Comparison of ENCODE assay signal across 17 mouse cellular contexts in genomic region chr16:34900471-34900870, GRCm38 (mm10).
A peak's percentile ranks its signal among the peaks of the same experiment; 100 is the strongest.
DNase-seq lines count a peak whose midpoint lies in the region; ATAC-seq and TF ChIP-seq lines count a peak whose summit lies in the region.
"Had no signal": no experiment of that assay in that cellular context is flagged by ENCODE, and none has a peak within 500 bp of the region (broad histone marks: within the 10 kb centered on the region; RNA-seq: fewer than 3 reads in every experiment).

No protein-coding gene starts in this region.

- peaks cover 40% of the 10 kb centered on the region for H3K4me1 ChIP-seq in forebrain, embryonic 10.5 days
- H3K4me1 ChIP-seq in forebrain, embryonic 14.5 days (ENCODE audit: control insufficient read depth, insufficient read depth, low read length), result peaks cover 12% of the 10 kb centered on the region
- peaks cover 22% of the 10 kb centered on the region for H3K4me1 ChIP-seq in hindbrain, embryonic 10.5 days (replicated peaks)
- H3K4me1 ChIP-seq in hindbrain, postnatal 0 days (ENCODE audit: insufficient read depth, low read length), result peaks cover 6% of the 10 kb centered on the region
- peaks cover 34% of the 10 kb centered on the region for H3K4me1 ChIP-seq in lung, embryonic 16.5 days (replicated peaks; ENCODE audit: control insufficient read depth, insufficient read depth, low read length)
- H3K4me1 ChIP-seq in lung, postnatal 0 days (ENCODE audit: insufficient read depth, low read depth, low read length), result no peaks in the 10 kb centered on the region
- H3K4me1 ChIP-seq in stomach, embryonic 16.5 days (ENCODE audit: control insufficient read depth, insufficient read depth, low read length), result peaks cover 28% of the 10 kb centered on the region

- no peak overlapping the region for H3K4me3 ChIP-seq in forebrain, embryonic 10.5 days
- H3K4me3 ChIP-seq in forebrain, embryonic 14.5 days (ENCODE audit: low read depth, low read length), result no peak overlapping the region
- H3K4me3 ChIP-seq in hindbrain, embryonic 10.5 days, result no peak overlapping the region
- no peak overlapping the region for H3K4me3 ChIP-seq in hindbrain, postnatal 0 days (ENCODE audit: low read length)
- no peak overlapping the region for H3K4me3 ChIP-seq in lung, embryonic 16.5 days (ENCODE audit: low read length)
- H3K4me3 ChIP-seq in lung, postnatal 0 days (ENCODE audit: low read depth, low read length), result no peak overlapping the region
- H3K4me3 ChIP-seq in stomach, embryonic 16.5 days (replicated peaks; ENCODE audit: low read length), result no peak overlapping the region
- H3K4me3 ChIP-seq: forebrain, embryonic 13.5 days; limb, embryonic 15.5 days had no signal

- H3K4me2 ChIP-seq in forebrain, embryonic 14.5 days (ENCODE audit: low read length), result no peak overlapping the region
- H3K4me2 ChIP-seq in hindbrain, postnatal 0 days (ENCODE audit: low read depth, low read length), result no peak overlapping the region
- no peak overlapping the region for H3K4me2 ChIP-seq in lung, embryonic 16.5 days (ENCODE audit: low read depth, low read length)
- no peak overlapping the region for H3K4me2 ChIP-seq in lung, postnatal 0 days (replicated peaks; ENCODE audit: low read depth, low read length)
- no peak overlapping the region for H3K4me2 ChIP-seq in stomach, embryonic 16.5 days (ENCODE audit: low read depth, low read length)
- H3K4me2 ChIP-seq: forebrain, embryonic 13.5 days; limb, embryonic 15.5 days had no signal

- no peaks in the 10 kb centered on the region for H3K36me3 ChIP-seq in forebrain, embryonic 10.5 days (replicated peaks)
- H3K36me3 ChIP-seq in forebrain, embryonic 14.5 days (ENCODE audit: control insufficient read depth, insufficient read depth, low read length), result no peaks in the 10 kb centered on the region
- H3K36me3 ChIP-seq in hindbrain, embryonic 10.5 days, result no peaks in the 10 kb centered on the region
- H3K36me3 ChIP-seq in hindbrain, postnatal 0 days (ENCODE audit: insufficient read depth, low read length), result no peaks in the 10 kb centered on the region
- no peaks in the 10 kb centered on the region for H3K36me3 ChIP-seq in lung, embryonic 16.5 days (ENCODE audit: control insufficient read depth, insufficient read depth, low read length)
- H3K36me3 ChIP-seq in lung, postnatal 0 days (ENCODE audit: insufficient read depth, low read length), result no peaks in the 10 kb centered on the region
- no peaks in the 10 kb centered on the region for H3K36me3 ChIP-seq in stomach, embryonic 16.5 days (ENCODE audit: control insufficient read depth, insufficient read depth, low read length)
- H3K36me3 ChIP-seq: limb, embryonic 15.5 days had no signal

- DNase-seq in forebrain, embryonic 10.5 days (ENCODE audit: extremely low spot score, low spot score), result no peak
- DNase-seq in forebrain, embryonic 14.5 days (ENCODE audit: low spot score), result no peak
- DNase-seq in hindbrain, embryonic 10.5 days (ENCODE audit: low spot score), result no peak
- DNase-seq in hindbrain, postnatal 0 days (ENCODE audit: low spot score), result no peak
- DNase-seq in lung, postnatal 0 days (ENCODE audit: low spot score), result no peak
- DNase-seq: adrenal gland, postnatal 10 days; cerebellum, adult 18-20 months; kidney, postnatal 14 days; layer of hippocampus, adult 9-11 months; lung, postnatal 10 days; right cerebral cortex, postnatal 4 days had no signal

- no peak overlapping the region for H3K9ac ChIP-seq in forebrain, embryonic 14.5 days (ENCODE audit: low read length)
- no peak overlapping the region for H3K9ac ChIP-seq in hindbrain, postnatal 0 days (replicated peaks; ENCODE audit: low read length)
- H3K9ac ChIP-seq in lung, embryonic 16.5 days (ENCODE audit: low read length), result no peak overlapping the region; the same call in 1 of the 2 replicates
- H3K9ac ChIP-seq in lung, postnatal 0 days (replicated peaks; ENCODE audit: low read depth), result no peak overlapping the region
- peak overlapping the region; percentile 43; the same call in 1 of the 2 replicates for H3K9ac ChIP-seq in stomach, embryonic 16.5 days (ENCODE audit: low read length)
- H3K9ac ChIP-seq: forebrain, embryonic 13.5 days; limb, embryonic 15.5 days had no signal

- 78% methylated on average over 5 of the region's 5 CpGs for WGBS in forebrain, embryonic 10.5 days
- WGBS in forebrain, embryonic 14.5 days, result 80% methylated on average over 5 of the region's 5 CpGs
- 75% methylated on average over 5 of the region's 5 CpGs for WGBS in hindbrain, embryonic 10.5 days
- 72% methylated on average over 5 of the region's 5 CpGs for WGBS in hindbrain, postnatal 0 days
- WGBS in lung, embryonic 16.5 days, result 69% methylated on average over 5 of the region's 5 CpGs
- 76% methylated on average over 5 of the region's 5 CpGs for WGBS in lung, postnatal 0 days
- 85% methylated on average over 5 of the region's 5 CpGs for WGBS in stomach, embryonic 16.5 days

- no peak for TF ChIP-seq CTCF in hindbrain, postnatal 0 days (IDR thresholded peaks at IDR 0.05; ENCODE audit: low read depth)
- TF ChIP-seq CTCF in lung, postnatal 0 days (IDR thresholded peaks at IDR 0.05), result no peak

- no peak for ATAC-seq in forebrain, embryonic 14.5 days
- ATAC-seq in hindbrain, postnatal 0 days, result no peak
- ATAC-seq in lung, embryonic 16.5 days (ENCODE audit: low read depth), result no peak
- ATAC-seq in lung, postnatal 0 days, result no peak
- no peak for ATAC-seq in stomach, embryonic 16.5 days (ENCODE audit: insufficient read depth, low FRiP score)
- no peak for ATAC-seq in activated CD4-positive, CD25-positive, alpha-beta regulatory T cell, adult 4 months
- ATAC-seq: inflammation-experienced regulatory T-cells, adult 6 months had no signal

- TF ChIP-seq EP300 in lung, postnatal 0 days (IDR thresholded peaks at IDR 0.05), result no peak

- peaks cover 9% of the 10 kb centered on the region; the same call in 1 of the 2 replicates for H3K27me3 ChIP-seq in forebrain, embryonic 10.5 days (ENCODE audit: poor library complexity, severe bottlenecking)
- H3K27me3 ChIP-seq in forebrain, embryonic 14.5 days (replicated peaks; ENCODE audit: control insufficient read depth, insufficient read depth, low read length), result no peaks in the 10 kb centered on the region
- H3K27me3 ChIP-seq in hindbrain, embryonic 10.5 days (ENCODE audit: insufficient read depth, poor library complexity, severe bottlenecking), result no peaks in the 10 kb centered on the region
- no peaks in the 10 kb centered on the region for H3K27me3 ChIP-seq in hindbrain, postnatal 0 days (ENCODE audit: insufficient read depth, low read length)
- H3K27me3 ChIP-seq in lung, embryonic 16.5 days (ENCODE audit: control insufficient read depth, insufficient read depth, low read depth, low read length), result no peaks in the 10 kb centered on the region
- no peaks in the 10 kb centered on the region for H3K27me3 ChIP-seq in lung, postnatal 0 days (replicated peaks; ENCODE audit: insufficient read depth, low read length)
- 0 out of 2 replicates have a peak, but pooled peaks cover 3% of the 10 kb centered on the region for H3K27me3 ChIP-seq in stomach, embryonic 16.5 days (ENCODE audit: control insufficient read depth, insufficient read depth, low read length)
- H3K27me3 ChIP-seq: forebrain, embryonic 13.5 days had no signal

- peak overlapping the region; percentile 69 for H3K27ac ChIP-seq in forebrain, embryonic 10.5 days
- H3K27ac ChIP-seq in forebrain, embryonic 14.5 days (ENCODE audit: low read depth, low read length), result no peak overlapping the region
- peak overlapping the region; percentile 75 for H3K27ac ChIP-seq in hindbrain, embryonic 10.5 days
- H3K27ac ChIP-seq in hindbrain, postnatal 0 days, result no peak overlapping the region
- peak overlapping the region; percentile 92 for H3K27ac ChIP-seq in lung, embryonic 16.5 days (ENCODE audit: low read length)
- no peak overlapping the region for H3K27ac ChIP-seq in lung, postnatal 0 days (ENCODE audit: low read length)
- peak overlapping the region; percentile 83 for H3K27ac ChIP-seq in stomach, embryonic 16.5 days (ENCODE audit: low read length)
- H3K27ac ChIP-seq: forebrain, embryonic 13.5 days; limb, embryonic 15.5 days had no signal

- H3K9me3 ChIP-seq in forebrain, embryonic 10.5 days, result no peaks in the 10 kb centered on the region
- no peaks in the 10 kb centered on the region for H3K9me3 ChIP-seq in forebrain, embryonic 14.5 days (replicated peaks; ENCODE audit: control insufficient read depth, low read length)
- no peaks in the 10 kb centered on the region for H3K9me3 ChIP-seq in hindbrain, embryonic 10.5 days
- H3K9me3 ChIP-seq in hindbrain, postnatal 0 days (ENCODE audit: low read length), result no peaks in the 10 kb centered on the region
- H3K9me3 ChIP-seq in lung, embryonic 16.5 days (ENCODE audit: control insufficient read depth, low read length), result no peaks in the 10 kb centered on the region
- no peaks in the 10 kb centered on the region for H3K9me3 ChIP-seq in lung, postnatal 0 days (ENCODE audit: low read length)
- H3K9me3 ChIP-seq in stomach, embryonic 16.5 days (replicated peaks; ENCODE audit: control insufficient read depth, low read length), result no peaks in the 10 kb centered on the region
- H3K9me3 ChIP-seq: forebrain, embryonic 13.5 days; limb, embryonic 15.5 days had no signal

Comparison
In these comparisons a context has a peak if more than half of its experiments do, and no peak if none do; other contexts are left out.
1. H3K27ac ChIP-seq: peak in forebrain, embryonic 10.5 days (single experiment), hindbrain, embryonic 10.5 days (single experiment), lung, embryonic 16.5 days (single experiment) and stomach, embryonic 16.5 days (single experiment); none in forebrain, embryonic 14.5 days (single experiment), hindbrain, postnatal 0 days (single experiment) and lung, postnatal 0 days (single experiment).